Mouse (Mus musculus): Measurements from ENCODE around the gene Jag2. TPM values are rescaled to one million over a fixed set of nuclear protein-coding genes. Genes with fewer than 3 reads are reported as not detected.

Jag2 gene
- polyA plus RNA-seq, 2 experiments: 14.3 to 45.8 TPM

GRCm38 (mm10) chr12:112932647-112933046, 3.1 kb upstream of the Jag2 start:
- Histone ChIP-seq H3K4me1 (ENCODE audit: control insufficient read depth, insufficient read depth, low read length) (peaks cover 9% of the 10 kb centered on the region), H3K4me3 (replicated peaks; ENCODE audit: low read length) (no peak overlapping the region), H3K36me3 (ENCODE audit: control insufficient read depth, insufficient read depth, low read length) (0 out of 2 replicates have a peak, but pooled peaks cover 3% of the 10 kb centered on the region), H3K9me3 (ENCODE audit: control insufficient read depth, low read length) (no peaks in the 10 kb centered on the region), H3K4me2 (replicated peaks; ENCODE audit: low read depth, low read length, severe bottlenecking) (no peak overlapping the region), H3K9ac (ENCODE audit: low read depth, low read length, severe bottlenecking) (no peak overlapping the region), H3K27me3 (ENCODE audit: control insufficient read depth, insufficient read depth, low read length) (peaks cover 31% of the 10 kb centered on the region), H3K27ac (replicated peaks; ENCODE audit: low read depth, low read length) (no peak overlapping the region)
- no peak for DNase-seq (ENCODE audit: low spot score)
- WGBS: 32% methylated on average over 7 of the region's 7 CpGs
- no peak for TF ChIP-seq POLR2A (IDR thresholded peaks at IDR 0.05; ENCODE audit: borderline replicate concordance, extremely low read depth, insufficient read depth, insufficient read length)
- no peak for ATAC-seq (ENCODE audit: low FRiP score, low read depth)

- peak; percentile 49; the same call in 1 of the 2 replicates for ATAC-seq (ENCODE audit: low FRiP score, low read depth)
- Histone ChIP-seq H3K4me1 (ENCODE audit: control insufficient read depth, insufficient read depth, low read length) (peaks cover 12% of the 10 kb centered on the region), H3K36me3 (ENCODE audit: control insufficient read depth, insufficient read depth, low read length) (no peaks in the 10 kb centered on the region), H3K9ac (ENCODE audit: low read depth, low read length, severe bottlenecking) (peak overlapping the region; percentile 52), H3K4me2 (replicated peaks; ENCODE audit: low read depth, low read length, severe bottlenecking) (peak overlapping the region; percentile 96), H3K4me3 (replicated peaks; ENCODE audit: low read length) (peak overlapping the region; percentile 52), H3K27me3 (ENCODE audit: control insufficient read depth, insufficient read depth, low read length) (peaks cover 31% of the 10 kb centered on the region), H3K9me3 (ENCODE audit: control insufficient read depth, low read length) (no peaks in the 10 kb centered on the region), H3K27ac (replicated peaks; ENCODE audit: low read depth, low read length) (no peak overlapping the region)
- DNase-seq (ENCODE audit: low spot score): no peak
- no peak for TF ChIP-seq POLR2A (IDR thresholded peaks at IDR 0.05; ENCODE audit: borderline replicate concordance, extremely low read depth, insufficient read depth, insufficient read length)
- 1% methylated on average over 62 of the region's 124 CpGs for WGBS
Observed at GRCm38 (mm10) chr12:112928401-112929241, 955 bp downstream of the Jag2 start.

GRCm38 (mm10) chr12:112927265-112927664, 2.3 kb downstream of the Jag2 start:
- Histone ChIP-seq H3K9me3 (ENCODE audit: control insufficient read depth, low read length) (no peaks in the 10 kb centered on the region), H3K36me3 (ENCODE audit: control insufficient read depth, insufficient read depth, low read length) (no peaks in the 10 kb centered on the region), H3K4me2 (replicated peaks; ENCODE audit: low read depth, low read length, severe bottlenecking) (peak overlapping the region; percentile 96; the same call in 1 of the 2 replicates), H3K27me3 (ENCODE audit: control insufficient read depth, insufficient read depth, low read length) (peaks cover 31% of the 10 kb centered on the region), H3K4me3 (replicated peaks; ENCODE audit: low read length) (no peak overlapping the region), H3K27ac (replicated peaks; ENCODE audit: low read depth, low read length) (no peak overlapping the region), H3K4me1 (ENCODE audit: control insufficient read depth, insufficient read depth, low read length) (peaks cover 12% of the 10 kb centered on the region), H3K9ac (ENCODE audit: low read depth, low read length, severe bottlenecking) (no peak overlapping the region)
- DNase-seq (ENCODE audit: low spot score): no peak
- no peak for ATAC-seq (ENCODE audit: low FRiP score, low read depth)
- 64% methylated on average over 11 of the region's 14 CpGs for whole genome bisulfite sequencing
- TF ChIP-seq POLR2A (IDR thresholded peaks at IDR 0.05; ENCODE audit: borderline replicate concordance, extremely low read depth, insufficient read depth, insufficient read length): no peak

DNA sequence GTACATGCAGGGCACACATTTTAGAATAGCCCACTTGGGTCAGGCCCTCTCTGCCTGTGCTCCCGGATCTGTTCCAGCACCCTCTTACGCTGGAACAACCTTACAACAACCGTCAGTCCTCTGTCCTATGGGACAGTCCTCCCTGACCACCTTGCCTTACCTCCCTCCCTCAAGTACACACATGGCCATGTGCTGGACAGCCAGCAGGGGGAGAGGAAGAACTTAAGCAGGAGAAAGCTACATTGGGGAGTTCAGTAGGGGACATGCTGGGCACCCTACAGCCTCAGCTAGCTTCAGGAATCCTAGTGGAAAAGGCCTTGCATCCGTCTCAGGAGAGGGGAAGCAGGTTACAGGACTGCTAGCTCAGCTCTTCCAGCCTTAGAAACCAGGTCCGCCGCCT, 3.6 kb downstream of the Jag2 start:
- DNase-seq (ENCODE audit: low spot score): no peak
- TF ChIP-seq POLR2A (IDR thresholded peaks at IDR 0.05; ENCODE audit: borderline replicate concordance, extremely low read depth, insufficient read depth, insufficient read length): no peak
- H3K36me3 ChIP-seq (ENCODE audit: control insufficient read depth, insufficient read depth, low read length): no peaks in the 10 kb centered on the region
- WGBS: 75% methylated on average over 6 of the region's 6 CpGs
- no peak for ATAC-seq (ENCODE audit: low FRiP score, low read depth)
- H3K9me3 ChIP-seq (ENCODE audit: control insufficient read depth, low read length): no peaks in the 10 kb centered on the region
- H3K4me1 ChIP-seq (ENCODE audit: control insufficient read depth, insufficient read depth, low read length): peaks cover 12% of the 10 kb centered on the region
- no peak overlapping the region for H3K4me2 ChIP-seq (replicated peaks; ENCODE audit: low read depth, low read length, severe bottlenecking)
- no peak overlapping the region for H3K9ac ChIP-seq (ENCODE audit: low read depth, low read length, severe bottlenecking)
- no peak overlapping the region for H3K27ac ChIP-seq (replicated peaks; ENCODE audit: low read depth, low read length)
- no peak overlapping the region for H3K4me3 ChIP-seq (replicated peaks; ENCODE audit: low read length)
- peaks cover 29% of the 10 kb centered on the region for H3K27me3 ChIP-seq (ENCODE audit: control insufficient read depth, insufficient read depth, low read length)

- no peak for DNase-seq (ENCODE audit: low spot score)
- no peak for ATAC-seq (ENCODE audit: low FRiP score, low read depth)
Observed at GRCm38 (mm10) chr12:112922541-112922940, 7.0 kb downstream of the Jag2 start.

More at GRCm38 (mm10) chr12:112922541-112922940, 7.0 kb downstream of the Jag2 start:
- TF ChIP-seq POLR2A (IDR thresholded peaks at IDR 0.05; ENCODE audit: borderline replicate concordance, extremely low read depth, insufficient read depth, insufficient read length): no peak
- H3K9ac ChIP-seq (ENCODE audit: low read depth, low read length, severe bottlenecking): no peak overlapping the region
- H3K4me2 ChIP-seq (replicated peaks; ENCODE audit: low read depth, low read length, severe bottlenecking): no peak overlapping the region
- H3K36me3 ChIP-seq (ENCODE audit: control insufficient read depth, insufficient read depth, low read length): no peaks in the 10 kb centered on the region
- peaks cover 3% of the 10 kb centered on the region; the same call in 1 of the 2 replicates for H3K4me1 ChIP-seq (ENCODE audit: control insufficient read depth, insufficient read depth, low read length)
- H3K4me3 ChIP-seq (replicated peaks; ENCODE audit: low read length): no peak overlapping the region
- no peaks in the 10 kb centered on the region for H3K9me3 ChIP-seq (ENCODE audit: control insufficient read depth, low read length)
- 2% methylated on average over 3 of the region's 3 CpGs for WGBS
- H3K27ac ChIP-seq (replicated peaks; ENCODE audit: low read depth, low read length): no peak overlapping the region
- no peaks in the 10 kb centered on the region; the same call in 1 of the 2 replicates for H3K27me3 ChIP-seq (ENCODE audit: control insufficient read depth, insufficient read depth, low read length)

All from limb, embryonic 14.5 days (tissue).